Mouse (Mus musculus): ENCODE results near the gene Il1f6.
"Not testable (repeated sequence)": the region's sequence is repeated elsewhere in the genome, so short reads cannot be mapped to it uniquely, and the experiment has no call there.

The Il1f6 gene

DNA sequence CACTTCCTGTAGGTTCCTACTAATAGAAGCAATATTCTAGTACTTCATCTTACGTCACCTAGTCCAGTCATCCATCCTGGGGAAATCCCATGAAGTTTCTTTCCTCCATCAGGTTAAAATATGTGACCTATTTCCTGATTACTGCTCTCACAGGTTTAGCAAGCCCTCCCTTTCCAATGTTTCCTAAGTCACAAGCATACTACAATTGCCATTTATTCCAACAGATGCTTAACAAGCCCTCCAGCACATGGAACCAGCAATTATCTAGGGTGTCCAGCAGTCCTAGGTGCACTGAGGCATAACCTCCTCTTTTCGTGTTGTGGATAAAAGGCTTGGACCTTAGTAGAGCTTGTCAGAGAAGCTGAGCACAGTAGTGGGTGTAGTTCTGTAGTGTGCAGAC, at the start of gene Il1f6:
Il1f6 (plus strand) TSS at position 301 of the 400 bp plus-strand sequence.
- no peak for DNase-seq (ENCODE audit: extremely low spot score, low spot score)

GRCm38 (mm10) chr2:24181683-24182331, 33.4 kb upstream of the Il1f6 start:
- peak; percentile 46 for DNase-seq (ENCODE audit: extremely low spot score, low spot score)

DNA sequence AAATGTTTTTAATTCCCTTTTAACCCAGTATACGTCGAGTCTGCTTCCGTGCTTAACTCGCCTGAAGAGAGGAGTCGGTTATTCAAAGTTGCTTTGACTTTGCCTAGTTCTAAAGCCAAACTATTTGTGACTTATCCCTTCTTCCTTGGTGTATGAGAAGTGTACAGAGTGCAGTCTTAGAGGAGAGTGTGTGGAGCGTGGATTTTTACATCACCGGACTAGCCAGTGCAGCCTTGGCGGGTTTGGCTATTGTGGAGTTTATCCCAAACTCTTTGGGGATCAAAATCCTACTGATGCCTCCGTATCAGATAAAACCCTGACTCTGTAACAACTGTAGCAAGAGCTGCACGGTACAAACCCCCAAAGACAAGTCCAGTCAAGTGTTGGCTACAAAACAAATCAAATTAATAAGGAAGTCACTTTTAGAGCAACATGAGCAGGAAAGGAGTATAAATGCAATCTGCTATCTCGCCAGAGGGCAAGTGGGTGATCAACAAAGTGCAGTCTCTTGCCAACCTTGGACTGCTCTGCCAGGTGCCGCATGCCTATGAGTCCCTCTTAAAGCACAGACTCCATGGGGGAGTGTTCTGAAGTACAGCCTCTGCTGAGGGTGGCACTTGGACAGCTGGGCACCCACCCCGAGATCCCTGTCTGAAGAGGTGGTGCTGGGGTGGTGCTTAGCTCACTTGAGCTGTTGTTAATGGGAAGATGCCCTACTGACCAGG, 32.6 kb upstream of the Il1f6 start:
- DNase-seq (ENCODE audit: extremely low spot score, low spot score) = not testable (repeated sequence)

DNA sequence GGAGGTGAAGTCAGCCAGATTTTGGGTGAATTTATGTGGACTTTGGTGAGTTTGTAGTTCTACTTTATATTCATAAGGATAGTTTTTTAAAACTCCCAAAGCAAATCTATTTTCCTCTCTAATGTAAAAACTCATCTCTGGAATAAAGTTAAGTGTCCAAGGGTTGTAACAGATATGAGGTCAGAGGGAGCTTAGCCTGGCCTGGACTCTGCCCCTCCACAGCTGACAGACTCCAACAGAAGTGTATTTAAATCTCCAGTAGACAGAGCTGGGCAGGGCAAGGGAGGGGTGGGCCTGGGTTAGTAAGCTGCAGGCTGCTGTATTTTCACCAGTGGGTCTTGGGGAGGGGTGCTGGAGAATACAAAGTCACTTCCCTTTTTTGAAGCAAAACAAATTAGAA, 31.1 kb upstream of the Il1f6 start:
- not testable (repeated sequence) for DNase-seq (ENCODE audit: extremely low spot score, low spot score)

DNA sequence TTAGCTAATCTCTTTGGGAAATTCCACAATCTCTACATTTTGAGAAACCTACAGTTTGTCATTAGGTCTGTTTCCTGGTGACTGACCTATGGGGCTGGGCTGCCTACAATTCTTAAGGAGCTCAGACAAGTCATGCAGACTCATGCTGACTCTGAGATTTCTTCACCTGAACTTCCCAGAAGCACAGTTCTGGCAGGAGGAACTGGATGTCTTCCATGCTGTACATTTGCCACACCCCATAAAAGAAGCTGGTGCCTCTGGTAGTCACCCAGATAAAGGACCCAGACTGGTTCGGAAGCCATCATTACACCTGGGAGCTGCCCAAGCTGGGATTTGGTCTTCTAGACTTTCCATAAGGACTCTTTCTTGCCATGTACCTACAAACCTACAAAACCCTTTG, 29.0 kb upstream of the Il1f6 start, which contains the start of gene Il1f9:
Il1f9 (plus strand) TSS at position 301 of the 400 bp plus-strand sequence.
- no peak for DNase-seq (ENCODE audit: extremely low spot score, low spot score)

- DNase-seq (ENCODE audit: extremely low spot score, low spot score) = no peak
Observed at GRCm38 (mm10) chr2:24187585-24187984, 27.6 kb upstream of the Il1f6 start.

GRCm38 (mm10) chr2:24188189-24188588, 27.0 kb upstream of the Il1f6 start:
- no peak for DNase-seq (ENCODE audit: extremely low spot score, low spot score)

GRCm38 (mm10) chr2:24227191-24227590, 12.0 kb downstream of the Il1f6 start:
- no peak for DNase-seq (ENCODE audit: extremely low spot score, low spot score)

- no peak for DNase-seq (ENCODE audit: extremely low spot score, low spot score)
Observed at GRCm38 (mm10) chr2:24267503-24267902, 52.3 kb downstream of the Il1f6 start.

- DNase-seq (ENCODE audit: extremely low spot score, low spot score) = no peak
Observed at GRCm38 (mm10) chr2:24273619-24274018, 58.4 kb downstream of the Il1f6 start.

GRCm38 (mm10) chr2:24275146-24275545, 59.9 kb downstream of the Il1f6 start:
- DNase-seq (ENCODE audit: extremely low spot score, low spot score) = no peak

Data from neural tube, embryonic 10.5 days (tissue).